9 mouse cellular contexts compared by ENCODE assay signal in genomic region chr13:25727504-25728095, GRCm38 (mm10).
DNase-seq lines count a peak whose midpoint lies in the region; ATAC-seq and TF ChIP-seq lines count a peak whose summit lies in the region.
"Had no signal": no experiment of that assay in that cellular context is flagged by ENCODE, and none has a peak within 500 bp of the region (broad histone marks: within the 10 kb centered on the region; RNA-seq: fewer than 3 reads in every experiment).

No protein-coding gene starts in this region.

- ATAC-seq in lung, postnatal 0 days: no peak
- peak; percentile 67; the same call in 1 of the 2 replicates for ATAC-seq in midbrain, embryonic 11.5 days (ENCODE audit: low FRiP score)
- no peak for ATAC-seq in erythroblast, adult 5-6 weeks (replicated peaks; ENCODE audit: low FRiP score, poor library complexity, severe bottlenecking)

- H3K27ac ChIP-seq in lung, postnatal 0 days (ENCODE audit: low read length): no peak overlapping the region
- peak overlapping the region; percentile 57; the same call in 1 of the 2 replicates for H3K27ac ChIP-seq in embryonic facial prominence, embryonic 10.5 days (replicated peaks)
- no peak overlapping the region for H3K27ac ChIP-seq in midbrain, embryonic 11.5 days (ENCODE audit: low read depth, low read length)
- H3K27ac ChIP-seq: lung, embryonic 15.5 days had no signal

- no peaks in the 10 kb centered on the region for H3K9me3 ChIP-seq in lung, postnatal 0 days (ENCODE audit: low read length)
- no peaks in the 10 kb centered on the region for H3K9me3 ChIP-seq in embryonic facial prominence, embryonic 10.5 days
- H3K9me3 ChIP-seq in midbrain, embryonic 11.5 days (ENCODE audit: control insufficient read depth, low read length): no peaks in the 10 kb centered on the region
- H3K9me3 ChIP-seq: lung, embryonic 15.5 days had no signal

- TF ChIP-seq CTCF in lung, postnatal 0 days (IDR thresholded peaks at IDR 0.05): peak; percentile 47
- no peak for TF ChIP-seq CTCF in lung, adult 2 months (IDR thresholded peaks at IDR 0.05; ENCODE audit: insufficient read depth, low read length)

- no peak overlapping the region for H3K4me2 ChIP-seq in lung, postnatal 0 days (replicated peaks; ENCODE audit: low read depth, low read length)
- H3K4me2 ChIP-seq in midbrain, embryonic 11.5 days: no peak overlapping the region
- H3K4me2 ChIP-seq: lung, embryonic 15.5 days had no signal

- H3K27me3 ChIP-seq in lung, postnatal 0 days (replicated peaks; ENCODE audit: insufficient read depth, low read length): no peaks in the 10 kb centered on the region
- H3K27me3 ChIP-seq in embryonic facial prominence, embryonic 10.5 days (replicated peaks; ENCODE audit: low read depth, poor library complexity, severe bottlenecking): no peaks in the 10 kb centered on the region
- H3K27me3 ChIP-seq in midbrain, embryonic 11.5 days (ENCODE audit: control insufficient read depth, insufficient read depth, low read length): no peaks in the 10 kb centered on the region
- H3K27me3 ChIP-seq: lung, embryonic 15.5 days had no signal

- DNase-seq in gastrocnemius, postnatal 10 days: peak; percentile 11
- no peak for DNase-seq in gastrocnemius, adult 8-10 months (ENCODE audit: low spot score in 2 of 2)
- peak; percentile 28 for DNase-seq in lung, postnatal 0 days (ENCODE audit: low spot score)
- DNase-seq in lung, adult 2 months: no peak
- DNase-seq in embryonic facial prominence, embryonic 10.5 days (ENCODE audit: low spot score): peak; percentile 33
- DNase-seq in midbrain, embryonic 11.5 days (ENCODE audit: low spot score, missing footprints): no peak
- no peak for DNase-seq in liver

- no peaks in the 10 kb centered on the region for H3K4me1 ChIP-seq in lung, postnatal 0 days (ENCODE audit: insufficient read depth, low read depth, low read length)
- H3K4me1 ChIP-seq in lung, adult 2 months (ENCODE audit: control insufficient read depth, insufficient read depth, low read length): no peaks in the 10 kb centered on the region
- peaks cover 17% of the 10 kb centered on the region for H3K4me1 ChIP-seq in embryonic facial prominence, embryonic 10.5 days
- H3K4me1 ChIP-seq in midbrain, embryonic 11.5 days (ENCODE audit: control insufficient read depth, insufficient read depth, low read length): no peaks in the 10 kb centered on the region

- no peak for TF ChIP-seq POLR2A in lung, adult 2 months (IDR thresholded peaks at IDR 0.05; ENCODE audit: borderline replicate concordance, extremely low read depth, low read depth, low read length)

- no peaks in the 10 kb centered on the region for H3K36me3 ChIP-seq in lung, postnatal 0 days (ENCODE audit: insufficient read depth, low read length)
- no peaks in the 10 kb centered on the region for H3K36me3 ChIP-seq in embryonic facial prominence, embryonic 10.5 days (replicated peaks)
- no peaks in the 10 kb centered on the region for H3K36me3 ChIP-seq in midbrain, embryonic 11.5 days (ENCODE audit: control insufficient read depth, insufficient read depth, low read length)
- H3K36me3 ChIP-seq: lung, embryonic 15.5 days had no signal

- WGBS in lung, postnatal 0 days: 25% methylated on average over 1 of the region's 1 CpGs
- 38% methylated on average over 1 of the region's 1 CpGs for WGBS in lung, adult 2 months
- WGBS in embryonic facial prominence, embryonic 10.5 days: 58% methylated on average over 1 of the region's 1 CpGs
- 40% methylated on average over 1 of the region's 1 CpGs for WGBS in midbrain, embryonic 11.5 days

- TF ChIP-seq EP300 in lung, postnatal 0 days (IDR thresholded peaks at IDR 0.05): no peak

- H3K4me3 ChIP-seq in lung, postnatal 0 days (ENCODE audit: low read depth, low read length): no peak overlapping the region
- H3K4me3 ChIP-seq in lung, adult 2 months (replicated peaks; ENCODE audit: extremely low read depth, low read depth, low read length): no peak overlapping the region
- H3K4me3 ChIP-seq in embryonic facial prominence, embryonic 10.5 days: no peak overlapping the region
- H3K4me3 ChIP-seq in midbrain, embryonic 11.5 days (ENCODE audit: low read depth, low read length): no peak overlapping the region
- H3K4me3 ChIP-seq: lung, embryonic 15.5 days had no signal

- no peak overlapping the region for H3K9ac ChIP-seq in lung, postnatal 0 days (replicated peaks; ENCODE audit: low read depth)
- H3K9ac ChIP-seq in midbrain, embryonic 11.5 days (ENCODE audit: low read length): no peak overlapping the region
- H3K9ac ChIP-seq: lung, embryonic 15.5 days had no signal

Comparison
In these comparisons a context has a peak if more than half of its experiments do, and no peak if none do; other contexts are left out.
1. DNase-seq: peak in gastrocnemius, postnatal 10 days (single experiment), lung, postnatal 0 days (single experiment) and embryonic facial prominence, embryonic 10.5 days (single experiment); none in gastrocnemius, adult 8-10 months (0 of 2), lung, adult 2 months (single experiment), midbrain, embryonic 11.5 days (single experiment) and liver (single experiment).